Mouse (Mus musculus) stomach, embryonic 15.5 days (tissue): ENCODE data around the gene Gpm6a. TPM values are rescaled to one million over a fixed set of nuclear protein-coding genes. Genes with fewer than 3 reads are reported as not detected.
"Not testable (repeated sequence)": the region's sequence is repeated elsewhere in the genome, so short reads cannot be mapped to it uniquely, and the experiment has no call there.

Experiments
- ATAC-seq: fragments of 200-750 bp; cut with Nextera tagmentation; 2 replicates; pipeline ENCODE4 v1.8.0; 2017; ENCODE audit warnings: low read depth, moderate number of reproducible peaks, moderate TSS enrichment; ENCODE audit not compliant: insufficient read depth, low FRiP score
- H3K27ac ChIP-seq: fragments of 300-500 bp; sonication (generic); 2 replicates; pipeline ENCODE4 v1.5.1; 2015; ENCODE audit warnings: mild to moderate bottlenecking, inconsistent platforms
- H3K27me3 ChIP-seq: fragments of 300-500 bp; sonication (generic); replicated peaks from 2 replicates; pipeline ENCODE4 v1.6.1; 2015; ENCODE audit warnings: inconsistent platforms
- H3K36me3 ChIP-seq: fragments of 300-500 bp; sonication (generic); 2 replicates; pipeline ENCODE4 v1.6.1; 2015; ENCODE audit warnings: inconsistent platforms
- H3K4me1 ChIP-seq: fragments of 300-500 bp; sonication (generic); 2 replicates; pipeline ENCODE4 v1.6.1; 2015; ENCODE audit warnings: inconsistent platforms
- H3K4me2 ChIP-seq: fragments of 300-500 bp; sonication (generic); 2 replicates; pipeline ENCODE4 v1.6.1; 2015; ENCODE audit warnings: mild to moderate bottlenecking, inconsistent platforms
- H3K4me3 ChIP-seq: fragments of 300-500 bp; sonication (generic); replicated peaks from 2 replicates; pipeline ENCODE4 v1.5.1; 2015; ENCODE audit warnings: inconsistent platforms
- H3K9ac ChIP-seq: fragments of 300-500 bp; sonication (generic); 2 replicates; pipeline ENCODE4 v1.6.1; 2015; ENCODE audit warnings: inconsistent platforms
- H3K9me3 ChIP-seq: fragments of 300-500 bp; sonication (generic); 2 replicates; pipeline ENCODE4 v1.6.1; 2016; ENCODE audit warnings: inconsistent platforms
- WGBS: fragments of 180-500 bp; shearing (Covaris S2); methylation state at CpG from one replicate; pipeline ENCODE4 v1.1.7; 2015; 5-methylcytosine and 5-hydroxymethylcytosine counted together
- polyA plus RNA-seq: library from polyadenylated mRNA; unstranded; fragments of >200 nt; fragmentation: Nextera tagmentation; extraction: Ambion mirVana; gene quantifications from 2 replicates; pipeline ENCODE4 v1.2.1, GENCODE M21; 2015

The Gpm6a gene
- polyA plus RNA-seq, 1 experiment from 2014 or later = 15.1 TPM

GRCm38 (mm10) chr8:55025851-55026660 lies 71.4 kb downstream of the Gpm6a start:
- no peak overlapping the region for H3K4me2 ChIP-seq
- ATAC-seq = no peak
- WGBS = 56% methylated on average over 10 of the region's 10 CpGs
- no peaks in the 10 kb centered on the region for H3K9me3 ChIP-seq
- H3K4me3 ChIP-seq = no peak overlapping the region
- no peaks in the 10 kb centered on the region for H3K36me3 ChIP-seq
- no peaks in the 10 kb centered on the region for H3K4me1 ChIP-seq
- H3K27me3 ChIP-seq = no peaks in the 10 kb centered on the region
- H3K9ac ChIP-seq = no peak overlapping the region
- H3K27ac ChIP-seq = no peak overlapping the region

GRCm38 (mm10) chr8:55026661-55027000 lies 72.0 kb downstream of the Gpm6a start:
- H3K4me3 ChIP-seq = no peak overlapping the region
- H3K4me2 ChIP-seq = no peak overlapping the region
- H3K4me1 ChIP-seq = no peaks in the 10 kb centered on the region
- no peak for ATAC-seq
- H3K27me3 ChIP-seq = no peaks in the 10 kb centered on the region
- no peak overlapping the region for H3K9ac ChIP-seq
- no peak overlapping the region for H3K27ac ChIP-seq
- no peaks in the 10 kb centered on the region for H3K9me3 ChIP-seq
- no peaks in the 10 kb centered on the region for H3K36me3 ChIP-seq
- WGBS = 74% methylated on average over 2 of the region's 2 CpGs

GRCm38 (mm10) chr8:55028371-55028770 lies 73.7 kb downstream of the Gpm6a start:
- Histone ChIP-seq H3K27ac (no peak overlapping the region), H3K36me3 (no peaks in the 10 kb centered on the region)

GRCm38 (mm10) chr8:55031099-55031498 lies 76.5 kb downstream of the Gpm6a start:
- Histone ChIP-seq H3K4me1 (no peaks in the 10 kb centered on the region), H3K9ac (no peak overlapping the region), H3K4me2 (no peak overlapping the region), H3K36me3 (no peaks in the 10 kb centered on the region), H3K4me3 (no peak overlapping the region), H3K27me3 (no peaks in the 10 kb centered on the region), H3K9me3 (no peaks in the 10 kb centered on the region), H3K27ac (no peak overlapping the region)
- no peak for ATAC-seq

More at GRCm38 (mm10) chr8:55028371-55028770, 73.7 kb downstream of the Gpm6a start:
- Histone ChIP-seq H3K9me3 (no peaks in the 10 kb centered on the region), H3K9ac (no peak overlapping the region), H3K27me3 (no peaks in the 10 kb centered on the region), H3K4me2 (no peak overlapping the region), H3K4me3 (no peak overlapping the region), H3K4me1 (no peaks in the 10 kb centered on the region)
- 79% methylated on average over 2 of the region's 2 CpGs for WGBS
- no peak for ATAC-seq

GRCm38 (mm10) chr8:55034309-55034708 lies 79.7 kb downstream of the Gpm6a start:
- Histone ChIP-seq H3K4me1 (no peaks in the 10 kb centered on the region), H3K9me3 (no peaks in the 10 kb centered on the region), H3K4me3 (no peak overlapping the region), H3K36me3 (no peaks in the 10 kb centered on the region), H3K4me2 (no peak overlapping the region), H3K27me3 (no peaks in the 10 kb centered on the region), H3K9ac (no peak overlapping the region), H3K27ac (no peak overlapping the region)
- ATAC-seq = no peak
- 10% methylated on average over 1 of the region's 1 CpGs for WGBS

- no peak for ATAC-seq
- Histone ChIP-seq H3K9me3 (no peaks in the 10 kb centered on the region), H3K4me3 (no peak overlapping the region), H3K4me2 (no peak overlapping the region), H3K9ac (no peak overlapping the region), H3K36me3 (no peaks in the 10 kb centered on the region), H3K4me1 (no peaks in the 10 kb centered on the region), H3K27ac (no peak overlapping the region), H3K27me3 (no peaks in the 10 kb centered on the region)
These were observed 80.8 kb downstream of the Gpm6a start for GRCm38 (mm10) chr8:55035416-55035815.

- 57% methylated on average over 1 of the region's 1 CpGs for WGBS
- H3K9ac ChIP-seq = no peak overlapping the region
- no peak for ATAC-seq
- no peak overlapping the region for H3K4me3 ChIP-seq
- no peak overlapping the region for H3K27ac ChIP-seq
- H3K4me2 ChIP-seq = no peak overlapping the region
- H3K27me3 ChIP-seq = no peaks in the 10 kb centered on the region
- H3K9me3 ChIP-seq = no peaks in the 10 kb centered on the region
- no peaks in the 10 kb centered on the region for H3K4me1 ChIP-seq
- H3K36me3 ChIP-seq = no peaks in the 10 kb centered on the region
These were observed 88.3 kb downstream of the Gpm6a start for GRCm38 (mm10) chr8:55042955-55043354.

- H3K9ac ChIP-seq = no peak overlapping the region
- no peaks in the 10 kb centered on the region for H3K4me1 ChIP-seq
- no peaks in the 10 kb centered on the region for H3K36me3 ChIP-seq
- H3K4me3 ChIP-seq = no peak overlapping the region
- 86% methylated on average over 3 of the region's 3 CpGs for WGBS
- H3K27ac ChIP-seq = no peak overlapping the region
- no peak overlapping the region for H3K4me2 ChIP-seq
- no peak for ATAC-seq
- no peaks in the 10 kb centered on the region for H3K27me3 ChIP-seq
- no peaks in the 10 kb centered on the region for H3K9me3 ChIP-seq
These were observed 93.8 kb downstream of the Gpm6a start for GRCm38 (mm10) chr8:55048396-55048795.

GRCm38 (mm10) chr8:55049979-55050378 lies 95.3 kb downstream of the Gpm6a start:
- Histone ChIP-seq H3K4me1 (no peaks in the 10 kb centered on the region), H3K4me2 (no peak overlapping the region), H3K36me3 (no peaks in the 10 kb centered on the region), H3K27me3 (no peaks in the 10 kb centered on the region), H3K4me3 (no peak overlapping the region), H3K9ac (no peak overlapping the region), H3K27ac (no peak overlapping the region), H3K9me3 (no peaks in the 10 kb centered on the region)
- ATAC-seq = no peak
- 67% methylated on average over 4 of the region's 4 CpGs for WGBS

- H3K9me3 ChIP-seq, H3K4me1 ChIP-seq, H3K27me3 ChIP-seq, H3K4me2 ChIP-seq, H3K27ac ChIP-seq, H3K9ac ChIP-seq, H3K36me3 ChIP-seq, H3K4me3 ChIP-seq, ATAC-seq: not testable (repeated sequence)
- 88% methylated on average over 2 of the region's 2 CpGs for WGBS
These were observed 114.2 kb downstream of the Gpm6a start for GRCm38 (mm10) chr8:55068811-55069210.

GRCm38 (mm10) chr8:55073481-55073880 lies 118.8 kb downstream of the Gpm6a start:
- Histone ChIP-seq H3K9me3 (no peaks in the 10 kb centered on the region), H3K4me3 (no peak overlapping the region), H3K36me3 (no peaks in the 10 kb centered on the region), H3K27me3 (no peaks in the 10 kb centered on the region), H3K4me2 (no peak overlapping the region), H3K4me1 (no peaks in the 10 kb centered on the region), H3K9ac (no peak overlapping the region), H3K27ac (no peak overlapping the region)
- 88% methylated on average over 10 of the region's 10 CpGs for whole genome bisulfite sequencing
- ATAC-seq = no peak

GRCm38 (mm10) chr8:55102195-55102594 lies 147.6 kb downstream of the Gpm6a start:
- H3K27me3 ChIP-seq = no peaks in the 10 kb centered on the region
- H3K27ac ChIP-seq = no peak overlapping the region
- H3K9me3 ChIP-seq = no peaks in the 10 kb centered on the region
- H3K4me1 ChIP-seq = no peaks in the 10 kb centered on the region
- H3K4me3 ChIP-seq = no peak overlapping the region
- H3K36me3 ChIP-seq = no peaks in the 10 kb centered on the region
- H3K9ac ChIP-seq = no peak overlapping the region
- no peak for ATAC-seq
- H3K4me2 ChIP-seq = no peak overlapping the region

- 89% methylated on average over 2 of the region's 2 CpGs for WGBS
- no peak overlapping the region for H3K4me2 ChIP-seq
- H3K9me3 ChIP-seq = no peaks in the 10 kb centered on the region
- H3K27ac ChIP-seq = no peak overlapping the region
- H3K27me3 ChIP-seq = no peaks in the 10 kb centered on the region
- H3K4me1 ChIP-seq = no peaks in the 10 kb centered on the region
- no peak overlapping the region for H3K9ac ChIP-seq
- ATAC-seq = no peak
- H3K4me3 ChIP-seq = no peak overlapping the region
- no peaks in the 10 kb centered on the region for H3K36me3 ChIP-seq
These were observed 148.4 kb downstream of the Gpm6a start for GRCm38 (mm10) chr8:55103065-55103464.
